Mouse (Mus musculus) midbrain, embryonic 10.5 days (tissue): Measurements from ENCODE around the gene Pde6d. TPM values are rescaled to one million over a fixed set of nuclear protein-coding genes. Genes with fewer than 3 reads are reported as not detected.
A peak's percentile ranks its signal among the peaks of the same experiment; 100 is the strongest.
"Not testable (repeated sequence)": the region's sequence is repeated elsewhere in the genome, so short reads cannot be mapped to it uniquely, and the experiment has no call there.

Experiments used
- DNase-seq: peaks from one replicate; pipeline ENCODE4 v3.0.0-alpha.2; 2017; ENCODE audit warnings: low spot score
- H3K27ac ChIP-seq: fragments of 300-500 bp; sonication (generic); replicated peaks from 2 replicates; pipeline ENCODE4 v1.5.1; 2016; ENCODE audit warnings: mild to moderate bottlenecking
- H3K27me3 ChIP-seq: fragments of 300-500 bp; sonication (generic); 2 replicates; pipeline ENCODE4 v1.6.1; 2016; ENCODE audit warnings: low read depth, mild to moderate bottlenecking; ENCODE audit not compliant: poor library complexity, severe bottlenecking
- H3K36me3 ChIP-seq: fragments of 300-500 bp; sonication (generic); 2 replicates; pipeline ENCODE4 v1.6.1; 2016; ENCODE audit warnings: mild to moderate bottlenecking, moderate library complexity
- H3K4me1 ChIP-seq: fragments of 300-500 bp; sonication (generic); 2 replicates; pipeline ENCODE4 v1.6.1; 2016
- H3K4me3 ChIP-seq: fragments of 300-500 bp; sonication (generic); 2 replicates; pipeline ENCODE4 v1.5.1; 2016; ENCODE audit warnings: mild to moderate bottlenecking, moderate library complexity
- H3K9me3 ChIP-seq: fragments of 300-500 bp; sonication (generic); replicated peaks from 2 replicates; pipeline ENCODE4 v1.6.1; 2016; ENCODE audit warnings: mild to moderate bottlenecking
- WGBS: fragments of 180-500 bp; shearing (Covaris S2); methylation state at CpG from one replicate; pipeline ENCODE4 v1.1.7; 2016; 5-methylcytosine and 5-hydroxymethylcytosine counted together
- polyA plus RNA-seq: library from polyadenylated mRNA; unstranded; fragments of >200 nt; fragmentation: Nextera tagmentation; extraction: Ambion mirVana; gene quantifications from 2 replicates; pipeline ENCODE4 v1.2.1, GENCODE M21; 2016

Pde6d gene
- polyA plus RNA-seq, 1 experiment from 2014 or later: 78.9 TPM

DNA sequence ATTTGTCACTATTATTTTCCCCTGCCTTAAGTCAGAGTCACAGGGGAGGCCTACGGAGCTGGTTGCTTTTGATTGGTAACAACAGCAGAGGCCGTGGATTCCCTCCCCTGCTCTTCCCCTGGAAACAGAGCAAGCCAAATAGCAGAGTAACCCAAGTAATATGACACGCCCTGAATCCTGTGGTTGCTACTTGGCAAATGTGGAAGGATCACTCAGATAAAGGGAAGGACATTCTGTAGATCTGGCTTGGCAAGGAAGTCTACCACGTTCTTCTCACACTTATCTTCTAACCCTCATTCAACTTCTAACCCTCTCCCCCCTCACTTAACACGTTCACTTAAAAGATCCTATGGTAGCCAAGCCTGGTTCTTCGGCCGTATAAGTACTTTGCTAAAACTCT, 24.6 kb downstream of the Pde6d start:
- Histone ChIP-seq H3K9me3 (no peaks in the 10 kb centered on the region), H3K36me3 (peaks cover 33% of the 10 kb centered on the region), H3K27me3 (no peaks in the 10 kb centered on the region), H3K4me1 (peaks cover 1% of the 10 kb centered on the region; the same call in 1 of the 2 replicates), H3K4me3 (no peak overlapping the region), H3K27ac (no peak overlapping the region)
- no peak for DNase-seq
- 80% methylated on average over 7 of the region's 7 CpGs for WGBS

DNA sequence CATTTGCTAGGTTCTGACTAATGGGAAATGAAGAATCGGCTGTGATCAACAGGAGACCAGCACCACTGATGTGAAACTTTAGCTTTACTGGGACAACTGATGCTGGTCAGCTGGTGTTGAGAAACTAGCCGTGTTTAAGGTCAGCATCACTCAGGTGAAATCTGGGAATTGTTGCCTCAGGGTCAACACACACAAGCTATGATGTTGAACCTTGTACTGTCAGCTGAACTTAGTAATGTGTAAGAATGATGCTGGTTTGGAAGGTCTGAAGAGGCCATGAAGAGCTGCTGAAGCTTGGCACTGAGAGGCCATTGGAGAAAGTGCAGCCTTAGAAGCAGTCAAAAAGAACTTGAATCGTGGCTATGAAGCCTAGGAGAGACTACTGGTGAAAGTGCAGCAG, 26.8 kb downstream of the Pde6d start:
- 89% methylated on average over 3 of the region's 3 CpGs for WGBS

DNA sequence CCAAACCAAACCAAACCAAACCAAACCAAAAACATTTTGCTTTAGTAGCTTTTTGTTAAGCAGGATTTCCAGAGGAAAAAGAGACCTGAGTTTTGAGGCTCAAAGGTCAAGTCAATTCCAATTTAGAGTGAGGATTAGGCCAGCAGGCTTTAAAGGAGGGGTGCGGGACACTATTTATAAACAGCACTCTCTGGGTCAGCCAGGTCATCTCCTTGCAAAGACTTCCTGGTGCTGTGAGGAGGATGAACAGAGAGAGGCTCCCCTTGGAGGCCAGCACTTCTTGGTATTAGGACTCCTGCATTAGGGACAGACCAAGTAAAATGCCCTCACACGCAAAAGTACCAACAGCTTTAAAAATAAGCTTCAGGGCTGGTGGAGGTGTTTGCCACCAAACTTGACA, 30.6 kb downstream of the Pde6d start:
- peaks cover 29% of the 10 kb centered on the region for H3K4me1 ChIP-seq
- WGBS: 16% methylated on average over 2 of the region's 2 CpGs
- no peaks in the 10 kb centered on the region for H3K9me3 ChIP-seq
- DNase-seq: no peak
- H3K27ac ChIP-seq: no peak overlapping the region
- H3K27me3 ChIP-seq: no peaks in the 10 kb centered on the region; the same call in 1 of the 2 replicates
- H3K4me3 ChIP-seq: no peak overlapping the region
- peaks cover 22% of the 10 kb centered on the region for H3K36me3 ChIP-seq

More for the DNA sequence above, 26.8 kb downstream of the Pde6d start:
- Histone ChIP-seq H3K4me1 (peaks cover 21% of the 10 kb centered on the region), H3K36me3 (peaks cover 21% of the 10 kb centered on the region), H3K27ac (no peak overlapping the region), H3K4me3 (no peak overlapping the region), H3K9me3 (no peaks in the 10 kb centered on the region), H3K27me3 (no peaks in the 10 kb centered on the region; the same call in 1 of the 2 replicates)
- no peak for DNase-seq

GRCm38 (mm10) chr1:86551299-86551698, 31.1 kb downstream of the Pde6d start:
- H3K4me1 ChIP-seq: peaks cover 29% of the 10 kb centered on the region
- DNase-seq: no peak
- WGBS: 69% methylated on average over 4 of the region's 4 CpGs

DNA sequence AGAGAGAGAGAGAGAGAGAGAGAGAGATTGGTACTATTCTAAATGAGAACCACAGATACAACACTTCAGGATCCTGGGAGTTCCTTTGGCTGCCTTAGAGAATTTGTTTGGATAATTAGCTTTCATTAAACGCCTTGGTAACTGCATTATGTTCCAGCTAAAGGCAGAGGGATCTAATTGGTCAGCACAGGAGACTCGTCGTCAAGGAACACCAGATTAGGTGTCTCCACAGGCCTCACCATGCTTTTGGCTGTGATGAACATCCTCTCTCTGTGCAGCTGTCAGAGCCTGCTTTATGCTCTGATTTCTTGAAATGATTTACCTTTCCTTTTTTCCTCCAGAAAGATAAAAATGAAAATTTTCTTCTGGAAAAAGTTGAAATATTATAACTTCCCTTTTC, 35.6 kb downstream of the Pde6d start:
- no peaks in the 10 kb centered on the region; the same call in 1 of the 2 replicates for H3K27me3 ChIP-seq
- no peak overlapping the region for H3K27ac ChIP-seq
- no peaks in the 10 kb centered on the region for H3K9me3 ChIP-seq
- H3K4me1 ChIP-seq: peaks cover 17% of the 10 kb centered on the region
- 64% methylated on average over 3 of the region's 3 CpGs for WGBS
- no peak for DNase-seq
- H3K4me3 ChIP-seq: no peak overlapping the region
- peaks cover 62% of the 10 kb centered on the region for H3K36me3 ChIP-seq

More at GRCm38 (mm10) chr1:86551299-86551698, 31.1 kb downstream of the Pde6d start:
- no peak overlapping the region for H3K27ac ChIP-seq
- peaks cover 24% of the 10 kb centered on the region for H3K36me3 ChIP-seq
- H3K4me3 ChIP-seq: no peak overlapping the region
- no peaks in the 10 kb centered on the region; the same call in 1 of the 2 replicates for H3K27me3 ChIP-seq
- no peaks in the 10 kb centered on the region for H3K9me3 ChIP-seq

DNA sequence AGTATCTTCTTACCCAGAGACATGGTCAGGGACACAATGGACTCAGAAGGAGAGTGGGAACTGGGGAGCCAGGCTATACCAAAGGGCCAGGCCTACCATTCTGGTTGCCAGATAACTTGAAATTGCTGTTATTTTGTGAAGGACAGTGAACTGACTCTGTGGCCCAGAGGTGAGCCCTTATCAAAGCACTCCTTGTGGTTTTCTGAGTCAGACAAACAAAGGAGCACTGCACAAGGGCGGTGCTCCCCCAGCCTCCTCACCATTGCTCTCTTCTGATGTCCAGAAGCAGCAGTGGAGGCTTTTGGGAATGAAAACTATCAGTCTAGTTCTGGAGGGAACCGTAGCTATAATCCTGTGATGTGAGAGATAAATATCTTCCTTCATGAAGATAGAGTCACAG, 39.8 kb downstream of the Pde6d start:
- no peaks in the 10 kb centered on the region for H3K4me1 ChIP-seq
- H3K4me3 ChIP-seq: no peak overlapping the region
- no peak for DNase-seq
- H3K9me3 ChIP-seq: no peaks in the 10 kb centered on the region
- WGBS: 93% methylated on average over 2 of the region's 2 CpGs
- no peaks in the 10 kb centered on the region for H3K27me3 ChIP-seq
- peaks cover 65% of the 10 kb centered on the region for H3K36me3 ChIP-seq
- no peak overlapping the region for H3K27ac ChIP-seq

- H3K4me3 ChIP-seq, H3K27ac ChIP-seq, H3K9me3 ChIP-seq, H3K4me1 ChIP-seq, H3K27me3 ChIP-seq, DNase-seq: not testable (repeated sequence)
- WGBS: 89% methylated on average over 12 of the region's 12 CpGs
- peaks cover 38% of the 10 kb centered on the region for H3K36me3 ChIP-seq
Measured at GRCm38 (mm10) chr1:86539583-86539982, 42.8 kb downstream of the Pde6d start.

DNA sequence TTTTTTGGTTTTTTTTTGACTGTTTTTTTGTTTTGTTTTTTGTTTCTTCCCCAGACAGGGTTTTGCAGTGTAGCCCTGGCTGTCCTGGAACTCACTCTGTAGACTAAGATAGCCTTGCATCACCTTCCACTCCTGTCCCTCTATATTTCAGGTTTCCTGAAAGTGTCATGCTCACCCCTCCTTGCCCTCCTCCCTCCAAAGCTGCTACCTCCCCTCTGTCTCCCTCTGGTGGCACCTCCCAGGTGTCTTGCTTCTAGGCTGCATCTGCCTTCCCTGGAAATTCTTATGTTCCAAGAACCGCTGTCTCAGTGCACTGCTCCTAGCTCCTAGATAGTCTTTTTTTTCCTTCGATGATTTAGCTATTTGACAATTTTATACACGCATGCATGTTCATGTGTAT, 44.0 kb downstream of the Pde6d start:
- H3K27ac ChIP-seq: no peak overlapping the region
- H3K27me3 ChIP-seq: no peaks in the 10 kb centered on the region
- no peaks in the 10 kb centered on the region for H3K9me3 ChIP-seq
- no peak for DNase-seq
- H3K36me3 ChIP-seq: peaks cover 33% of the 10 kb centered on the region
- H3K4me1 ChIP-seq: no peaks in the 10 kb centered on the region
- no peak overlapping the region for H3K4me3 ChIP-seq
- WGBS: 60% methylated on average over 3 of the region's 3 CpGs

DNA sequence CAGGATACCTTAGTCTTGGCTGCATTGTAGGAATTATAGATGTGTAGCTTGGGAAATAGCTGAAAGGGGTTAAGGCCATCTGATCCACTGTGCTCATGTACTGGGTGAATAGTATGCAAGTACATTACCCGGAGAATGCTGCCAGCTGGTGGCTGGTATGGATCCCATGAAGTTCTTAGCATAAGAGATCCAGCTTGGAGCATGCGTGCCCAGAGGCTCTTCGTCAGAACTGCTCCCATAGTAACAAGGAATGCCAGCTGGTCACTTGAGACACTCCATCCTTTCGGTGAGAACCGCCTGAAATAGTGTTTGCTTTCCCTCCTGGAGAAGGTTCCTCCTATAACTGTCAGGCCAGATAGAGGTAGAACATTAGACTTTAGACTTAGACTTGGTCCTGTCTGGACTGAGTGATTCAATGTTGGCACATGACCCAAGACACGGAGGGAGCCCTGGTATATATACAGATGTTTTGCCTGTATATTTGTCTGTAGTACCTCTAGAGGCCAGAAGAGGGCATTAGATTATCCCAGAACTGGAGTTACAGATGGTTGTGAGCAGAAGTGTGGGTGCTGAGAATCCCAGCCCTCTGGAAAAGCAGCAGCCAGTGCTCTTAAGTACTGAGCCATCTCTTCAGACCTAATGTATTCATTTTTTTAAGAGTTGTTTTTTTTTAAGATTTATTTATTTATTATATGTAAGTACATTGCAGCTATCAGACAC, 48.9 kb downstream of the Pde6d start:
- WGBS: 87% methylated on average over 6 of the region's 6 CpGs
- Histone ChIP-seq H3K4me3 (no peak overlapping the region), H3K27ac (no peak overlapping the region), H3K36me3 (peaks cover 42% of the 10 kb centered on the region), H3K4me1 (peaks cover 36% of the 10 kb centered on the region), H3K27me3 (no peaks in the 10 kb centered on the region), H3K9me3 (no peaks in the 10 kb centered on the region)
- no peak for DNase-seq

DNA sequence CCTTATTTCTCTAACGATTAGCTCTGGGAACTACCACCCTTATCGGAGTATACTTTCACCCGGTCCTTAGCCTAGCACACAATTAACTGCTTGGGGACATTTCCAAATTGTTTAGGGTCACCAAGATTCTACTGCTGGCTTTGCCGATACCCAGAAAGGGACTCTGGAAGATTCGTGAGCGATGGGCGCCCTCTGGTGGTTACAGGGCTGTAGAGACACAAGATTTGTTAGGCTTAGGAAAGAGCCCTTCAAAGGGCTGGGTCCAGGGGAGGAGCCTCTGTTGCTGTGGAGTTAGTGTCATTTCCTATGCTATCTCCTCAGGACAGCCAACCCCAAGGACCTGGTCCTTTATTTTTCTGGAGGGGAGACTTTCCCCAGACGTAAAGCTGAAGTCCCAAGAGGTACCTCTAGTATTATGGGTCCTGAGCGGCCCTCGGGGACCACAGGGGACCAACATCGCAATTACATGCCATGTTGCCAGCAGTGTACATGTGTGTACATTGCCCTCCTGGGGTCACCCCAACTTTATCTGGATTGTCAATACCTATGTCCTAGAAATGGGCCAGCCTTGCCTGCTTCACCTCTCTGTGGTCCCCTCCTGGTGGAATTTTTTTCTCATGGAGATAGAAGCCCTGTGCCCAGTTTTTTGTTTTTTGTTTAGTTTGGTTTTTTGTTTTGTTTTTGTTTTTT, 49.9 kb downstream of the Pde6d start:
- WGBS: 26% methylated on average over 11 of the region's 11 CpGs
- peak overlapping the region; percentile 36; the same call in 1 of the 2 replicates for H3K4me3 ChIP-seq

GRCm38 (mm10) chr1:86531547-86532321, 50.7 kb downstream of the Pde6d start:
- no peaks in the 10 kb centered on the region for H3K9me3 ChIP-seq
- H3K27ac ChIP-seq: peak overlapping the region; percentile 61
- peak; percentile 78 for DNase-seq
- peak overlapping the region; percentile 36 for H3K4me3 ChIP-seq
- H3K4me1 ChIP-seq: peaks cover 36% of the 10 kb centered on the region
- H3K27me3 ChIP-seq: no peaks in the 10 kb centered on the region
- WGBS: 5% methylated on average over 13 of the region's 13 CpGs
- peaks cover 52% of the 10 kb centered on the region for H3K36me3 ChIP-seq

More for the DNA sequence above, 49.9 kb downstream of the Pde6d start:
- peaks cover 52% of the 10 kb centered on the region for H3K36me3 ChIP-seq
- no peaks in the 10 kb centered on the region for H3K27me3 ChIP-seq
- H3K27ac ChIP-seq: peak overlapping the region; percentile 61
- DNase-seq: peak; percentile 92
- H3K9me3 ChIP-seq: no peaks in the 10 kb centered on the region
- H3K4me1 ChIP-seq: peaks cover 36% of the 10 kb centered on the region

DNA sequence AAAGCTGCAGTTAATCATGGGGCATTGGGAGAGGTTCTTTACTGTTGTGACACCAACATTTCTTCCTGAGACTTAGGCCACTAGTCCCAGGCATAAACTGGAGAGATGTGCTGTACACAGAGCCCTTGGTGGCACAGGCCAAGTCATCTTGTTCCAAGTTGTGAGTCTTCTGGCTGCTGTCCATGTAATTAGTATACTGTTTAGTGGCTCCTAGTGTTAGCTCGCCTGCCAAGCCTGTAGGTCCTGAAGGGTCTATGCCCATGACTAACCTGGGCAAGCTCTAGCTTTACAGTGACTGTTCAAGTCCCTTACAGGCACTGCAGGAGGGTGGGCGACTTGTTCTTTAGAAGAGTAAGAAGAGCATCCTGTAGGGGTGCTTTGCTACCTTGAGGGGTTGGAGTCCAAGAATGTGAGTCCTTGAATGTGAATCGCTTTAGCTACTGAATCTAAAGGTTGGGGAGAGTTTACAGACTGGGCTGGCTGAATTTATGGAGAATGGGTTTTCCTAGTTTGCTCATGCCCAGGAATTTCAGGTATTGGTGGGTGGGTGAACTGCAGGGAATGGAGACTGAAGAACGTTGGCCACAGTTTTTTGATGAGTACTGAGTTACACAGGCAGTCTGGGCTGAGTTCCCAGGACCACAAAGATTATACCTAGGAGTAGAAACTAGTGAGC, 51.4 kb downstream of the Pde6d start:
- 0 out of 2 replicates have a peak overlapping the region, but pooled peaks have one; percentile 61 for H3K27ac ChIP-seq
- peak; percentile 45 for DNase-seq
- WGBS: 18% methylated on average over 4 of the region's 4 CpGs

More for the DNA sequence above, 51.4 kb downstream of the Pde6d start:
- H3K36me3 ChIP-seq: peaks cover 52% of the 10 kb centered on the region
- peak overlapping the region; percentile 36 for H3K4me3 ChIP-seq
- peaks cover 36% of the 10 kb centered on the region for H3K4me1 ChIP-seq
- H3K27me3 ChIP-seq: no peaks in the 10 kb centered on the region
- H3K9me3 ChIP-seq: no peaks in the 10 kb centered on the region
